Mouse (Mus musculus): ENCODE measurements around the gene Olfr358. TPM values are rescaled to one million over a fixed set of nuclear protein-coding genes. Genes with fewer than 3 reads are reported as not detected.

Olfr358 gene
- not detected in 2 replicates for total RNA-seq (2012; rRNA removed)

DNA sequence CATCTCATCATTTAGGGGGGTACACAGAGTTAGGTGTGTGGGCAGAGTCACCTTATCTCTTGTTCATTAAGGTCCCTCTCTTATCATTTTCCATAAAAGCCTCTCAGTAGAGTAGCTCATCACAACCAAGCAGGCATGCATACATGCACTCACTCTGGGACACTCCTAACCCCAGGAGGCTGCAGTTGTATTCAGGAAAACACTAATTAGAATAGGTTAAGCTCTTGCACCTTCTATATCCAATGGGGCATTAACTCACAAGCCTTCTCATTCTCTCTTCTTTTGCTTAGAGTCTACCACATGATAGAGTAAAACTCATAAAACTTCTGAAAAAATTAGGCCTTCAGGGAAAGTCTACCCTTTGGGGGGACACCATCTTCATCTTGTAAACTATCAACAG, at the start of gene Olfr358:
Olfr358 (minus strand) TSS at position 101 of the 400 bp plus-strand sequence.
- Histone ChIP-seq H3K27ac (ENCODE audit: insufficient read depth, low read depth, low read length, poor library complexity, severe bottlenecking) (no peak within 1 kb of the TSS), H3K36me3 (ENCODE audit: control insufficient read depth, insufficient read depth, low read length, poor library complexity, severe bottlenecking) (no peaks in the 10 kb centered on the region), H3K9ac (ENCODE audit: insufficient read depth, low read depth, low read length, poor library complexity, severe bottlenecking) (no peak within 1 kb of the TSS), H3K4me3 (ENCODE audit: insufficient read depth in 1 of 2, low read depth in 1 of 2, low read length in 2 of 2, poor library complexity in 1 of 2, severe bottlenecking in 1 of 2) (no peak within 1 kb of the TSS), H3K4me1 (ENCODE audit: control insufficient read depth in 2 of 2, insufficient read depth in 2 of 2, low read length in 2 of 2, poor library complexity in 1 of 2) (no peaks in the 10 kb centered on the region), H3K9me3 (ENCODE audit: control insufficient read depth, insufficient read depth, low read depth, low read length) (no peaks in the 10 kb centered on the region)
- DNase-seq (ENCODE audit: low read depth, low spot score): no peak
- no peak for TF ChIP-seq CHD2 (IDR thresholded peaks at IDR 0.05; ENCODE audit: low read depth, low read length)
- no peak for TF ChIP-seq HCFC1 (IDR thresholded peaks at IDR 0.05; ENCODE audit: borderline replicate concordance, insufficient read depth, low read length)
- no peak for TF ChIP-seq MAFK (IDR thresholded peaks at IDR 0.05; ENCODE audit: insufficient read depth, low read depth, low read length)
- no peak for TF ChIP-seq ZC3H11A (IDR thresholded peaks at IDR 0.05; ENCODE audit: borderline replicate concordance, low read depth, low read length)
- in situ Hi-C loops (cut with MboI; ENCODE audit: low sequenced_read_pairs in 2 of 2, unreplicated experiment in 2 of 2): no loop called here

DNA sequence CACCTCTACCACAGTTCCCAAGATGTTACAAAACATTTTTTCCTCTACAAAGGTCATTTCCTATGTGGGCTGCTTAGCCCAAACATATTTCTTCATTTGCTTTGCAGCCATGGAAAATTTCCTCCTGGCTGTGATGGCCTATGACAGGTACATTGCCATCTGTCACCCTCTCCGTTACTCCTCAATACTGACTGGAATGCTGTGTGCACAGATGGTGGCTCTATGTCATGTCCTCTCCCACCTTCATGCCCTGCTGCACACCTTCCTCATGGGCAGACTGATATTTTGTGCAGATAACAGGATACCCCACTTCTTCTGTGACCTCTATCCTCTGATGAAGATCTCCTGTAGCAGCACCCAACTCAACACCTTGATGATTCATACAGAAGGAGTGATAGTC, 12.1 kb downstream of the Olfr358 start:
- Histone ChIP-seq H3K36me3 (ENCODE audit: control insufficient read depth, insufficient read depth, low read length, poor library complexity, severe bottlenecking) (no peaks in the 10 kb centered on the region), H3K9me3 (ENCODE audit: control insufficient read depth, insufficient read depth, low read depth, low read length) (no peaks in the 10 kb centered on the region), H3K4me1 (ENCODE audit: control insufficient read depth in 2 of 2, insufficient read depth in 2 of 2, low read length in 2 of 2, poor library complexity in 1 of 2) (no peaks in the 10 kb centered on the region), H3K4me3 (ENCODE audit: insufficient read depth in 1 of 2, low read depth in 1 of 2, low read length in 2 of 2, poor library complexity in 1 of 2, severe bottlenecking in 1 of 2) (no peak overlapping the region), H3K9ac (ENCODE audit: insufficient read depth, low read depth, low read length, poor library complexity, severe bottlenecking) (no peak overlapping the region), H3K27ac (ENCODE audit: insufficient read depth, low read depth, low read length, poor library complexity, severe bottlenecking) (no peak overlapping the region)
- no peak for DNase-seq (ENCODE audit: low read depth, low spot score)
- no peak for TF ChIP-seq ZNF384 (IDR thresholded peaks at IDR 0.05; ENCODE audit: low read depth, low read length)
- TF ChIP-seq CHD2 (IDR thresholded peaks at IDR 0.05; ENCODE audit: low read depth, low read length): no peak
- TF ChIP-seq ZC3H11A (IDR thresholded peaks at IDR 0.05; ENCODE audit: borderline replicate concordance, low read depth, low read length): no peak
- TF ChIP-seq HCFC1 (IDR thresholded peaks at IDR 0.05; ENCODE audit: borderline replicate concordance, insufficient read depth, low read length): no peak
- no peak for TF ChIP-seq MAFK (IDR thresholded peaks at IDR 0.05; ENCODE audit: insufficient read depth, low read depth, low read length)
- in situ Hi-C loops (cut with MboI; ENCODE audit: low sequenced_read_pairs in 2 of 2, unreplicated experiment in 2 of 2): no loop called here

DNA sequence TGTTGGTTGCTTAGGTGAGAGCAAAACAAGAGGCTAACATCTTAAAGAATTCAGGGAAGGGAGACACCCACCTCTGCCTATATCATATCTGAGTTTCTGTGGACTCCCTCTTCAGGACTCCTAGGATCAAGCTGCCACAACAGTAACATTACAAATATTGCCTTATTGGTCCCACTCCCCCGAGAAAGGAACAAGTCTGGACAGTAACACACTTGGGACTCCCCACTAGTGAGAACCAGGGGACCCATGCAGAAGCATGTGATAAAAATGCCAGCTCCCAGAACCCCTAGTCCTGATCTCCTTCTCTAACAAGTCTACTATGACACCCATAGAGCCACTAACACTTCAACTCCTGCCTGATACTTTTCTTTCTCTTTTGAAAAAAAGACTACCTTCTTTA, 15.6 kb downstream of the Olfr358 start, which contains the start of gene Olfr357:
Olfr357 (plus strand) TSS at position 301 of the 400 bp plus-strand sequence.
- TF ChIP-seq HCFC1 (IDR thresholded peaks at IDR 0.05; ENCODE audit: borderline replicate concordance, insufficient read depth, low read length): no peak
- TF ChIP-seq ZNF384 (IDR thresholded peaks at IDR 0.05; ENCODE audit: low read depth, low read length): no peak
- no peak for TF ChIP-seq ZC3H11A (IDR thresholded peaks at IDR 0.05; ENCODE audit: borderline replicate concordance, low read depth, low read length)
- no peak for TF ChIP-seq MAFK (IDR thresholded peaks at IDR 0.05; ENCODE audit: insufficient read depth, low read depth, low read length)
- no peak for TF ChIP-seq CHD2 (IDR thresholded peaks at IDR 0.05; ENCODE audit: low read depth, low read length)
- H3K36me3 ChIP-seq (ENCODE audit: control insufficient read depth, insufficient read depth, low read length, poor library complexity, severe bottlenecking): no peaks in the 10 kb centered on the region
- no peak for DNase-seq (ENCODE audit: low read depth, low spot score)
- no peak within 1 kb of the TSS for H3K4me3 ChIP-seq (ENCODE audit: insufficient read depth in 1 of 2, low read depth in 1 of 2, low read length in 2 of 2, poor library complexity in 1 of 2, severe bottlenecking in 1 of 2)
- H3K9me3 ChIP-seq (ENCODE audit: control insufficient read depth, insufficient read depth, low read depth, low read length): no peaks in the 10 kb centered on the region
- in situ Hi-C loops (cut with MboI; ENCODE audit: low sequenced_read_pairs in 2 of 2, unreplicated experiment in 2 of 2): no loop called here
- no peaks in the 10 kb centered on the region for H3K4me1 ChIP-seq (ENCODE audit: control insufficient read depth in 2 of 2, insufficient read depth in 2 of 2, low read length in 2 of 2, poor library complexity in 1 of 2)
- no peak within 1 kb of the TSS for H3K9ac ChIP-seq (ENCODE audit: insufficient read depth, low read depth, low read length, poor library complexity, severe bottlenecking)
- H3K27ac ChIP-seq (ENCODE audit: insufficient read depth, low read depth, low read length, poor library complexity, severe bottlenecking): no peak within 1 kb of the TSS

Other genes starting within 250 kb of the Olfr358 start
- not detected in 2 replicates for gene Olfr348, start 225.1 kb downstream of the Olfr358 start, total RNA-seq (2012; rRNA removed)
- gene Olfr50, start 218.8 kb downstream of the Olfr358 start, total RNA-seq (2012; rRNA removed): not detected in 2 replicates
- gene Olfr3, start 192.3 kb downstream of the Olfr358 start, total RNA-seq (2012; rRNA removed): not detected in 2 replicates
- not detected in 2 replicates for gene Olfr350, start 163.0 kb downstream of the Olfr358 start, total RNA-seq (2012; rRNA removed)
- gene Olfr351, start 146.7 kb downstream of the Olfr358 start, total RNA-seq (2012; rRNA removed): not detected in 2 replicates
- not detected in 2 replicates for gene Olfr352, start 140.9 kb downstream of the Olfr358 start, total RNA-seq (2012; rRNA removed)
- gene Olfr353, start 116.4 kb downstream of the Olfr358 start, total RNA-seq (2012; rRNA removed): not detected in 2 replicates
- gene Olfr354, start 103.7 kb downstream of the Olfr358 start, total RNA-seq (2012; rRNA removed): not detected in 2 replicates
- gene Olfr355, start 80.4 kb downstream of the Olfr358 start, total RNA-seq (2012; rRNA removed): not detected in 2 replicates
- not detected in 2 replicates for gene Olfr356, start 72.2 kb downstream of the Olfr358 start, total RNA-seq (2012; rRNA removed)
- not detected in 2 replicates for gene Olfr357, start 15.5 kb downstream of the Olfr358 start, total RNA-seq (2012; rRNA removed)
- gene Olfr360, start 56.4 kb upstream of the Olfr358 start, total RNA-seq (2012; rRNA removed): not detected in 2 replicates
- not detected in 2 replicates for gene Olfr361, start 80.0 kb upstream of the Olfr358 start, total RNA-seq (2012; rRNA removed)
- not detected in 2 replicates for gene Olfr362, start 108.6 kb upstream of the Olfr358 start, total RNA-seq (2012; rRNA removed)
- not detected in 2 replicates for gene Olfr364-ps1, start 130.0 kb upstream of the Olfr358 start, total RNA-seq (2012; rRNA removed)
- not detected in 2 replicates for gene Olfr365, start 178.9 kb upstream of the Olfr358 start, total RNA-seq (2012; rRNA removed)
- gene Olfr366, start 202.2 kb upstream of the Olfr358 start, total RNA-seq (2012; rRNA removed): not detected in 2 replicates